Comparison of ENCODE assay signal across 8 mouse cellular contexts in the genomic region with DNA sequence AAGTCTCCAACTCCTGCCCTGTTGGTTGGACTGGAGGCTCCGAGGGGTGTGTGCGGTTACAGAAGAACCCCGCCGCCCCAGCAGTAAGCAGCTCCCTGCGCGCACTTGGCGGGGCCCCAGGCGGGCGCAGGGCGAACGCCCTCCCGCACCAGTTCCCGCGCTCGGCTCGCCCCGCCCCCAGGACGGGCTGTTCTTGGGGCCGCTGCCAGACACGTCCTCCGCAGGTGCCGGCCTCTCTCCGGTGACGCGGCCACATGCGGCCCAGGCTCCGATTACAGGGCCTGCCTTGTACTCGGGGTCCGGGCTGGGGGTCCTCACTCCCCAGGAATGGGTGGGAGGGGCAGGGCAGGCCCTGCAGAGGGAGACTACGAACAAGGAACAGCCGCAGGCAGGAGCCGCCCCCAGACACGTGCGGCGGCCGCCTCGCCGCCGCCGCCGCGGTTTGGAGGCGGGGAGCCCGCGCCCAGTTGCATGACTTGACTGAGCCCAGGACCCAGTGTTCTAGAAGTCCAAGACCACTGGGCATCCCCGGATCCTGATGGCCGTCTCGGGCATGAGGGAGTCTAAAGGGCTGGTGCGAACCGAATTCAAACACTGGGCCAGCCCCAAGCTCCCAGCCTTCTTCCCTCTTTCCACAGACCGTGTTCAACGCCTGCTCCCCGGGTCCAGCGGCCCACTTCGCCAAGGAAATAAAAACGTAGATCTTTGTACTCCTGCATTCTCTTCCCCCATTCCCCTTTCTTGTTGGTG. TPM values are rescaled to one million over a fixed set of nuclear protein-coding genes. Genes with fewer than 3 reads are reported as not detected.
DNase-seq lines count a peak whose midpoint lies in the region; ATAC-seq and TF ChIP-seq lines count a peak whose summit lies in the region.

No protein-coding gene starts in this region.

- H3K27me3 ChIP-seq in heart, embryonic 16.5 days (ENCODE audit: control insufficient read depth, insufficient read depth, low read length): 0 out of 2 replicates have a peak, but pooled peaks cover 2% of the 10 kb centered on the region
- H3K27me3 ChIP-seq in limb, embryonic 10.5 days (ENCODE audit: low read depth, poor library complexity, severe bottlenecking): peaks cover 47% of the 10 kb centered on the region
- H3K27me3 ChIP-seq in midbrain, embryonic 10.5 days (ENCODE audit: low read depth, poor library complexity, severe bottlenecking): peaks cover 69% of the 10 kb centered on the region
- H3K27me3 ChIP-seq in stomach, embryonic 16.5 days (ENCODE audit: control insufficient read depth, insufficient read depth, low read length): no peaks in the 10 kb centered on the region

- H3K36me3 ChIP-seq in heart, embryonic 16.5 days (ENCODE audit: control insufficient read depth, insufficient read depth): no peaks in the 10 kb centered on the region
- H3K36me3 ChIP-seq in limb, embryonic 10.5 days: 0 out of 2 replicates have a peak, but pooled peaks cover 2% of the 10 kb centered on the region
- no peaks in the 10 kb centered on the region for H3K36me3 ChIP-seq in midbrain, embryonic 10.5 days
- no peaks in the 10 kb centered on the region for H3K36me3 ChIP-seq in stomach, embryonic 16.5 days (ENCODE audit: control insufficient read depth, insufficient read depth, low read length)

- H3K9ac ChIP-seq in heart, embryonic 16.5 days (ENCODE audit: low read length): peak overlapping the region; percentile 69
- H3K9ac ChIP-seq in stomach, embryonic 16.5 days (ENCODE audit: low read length): peak overlapping the region; percentile 73

- TF ChIP-seq CTCF in left cerebral cortex, adult 2 months (IDR thresholded peaks at IDR 0.05): no peak

- peaks cover 27% of the 10 kb centered on the region for H3K4me1 ChIP-seq in heart, embryonic 16.5 days (ENCODE audit: control insufficient read depth, insufficient read depth, low read length)
- H3K4me1 ChIP-seq in limb, embryonic 10.5 days: peaks cover 81% of the 10 kb centered on the region
- peaks cover 82% of the 10 kb centered on the region for H3K4me1 ChIP-seq in midbrain, embryonic 10.5 days
- H3K4me1 ChIP-seq in stomach, embryonic 16.5 days (ENCODE audit: control insufficient read depth, insufficient read depth, low read length): peaks cover 18% of the 10 kb centered on the region

- peak overlapping the region; percentile 82 for H3K4me2 ChIP-seq in heart, embryonic 16.5 days (ENCODE audit: low read depth, low read length)
- peak overlapping the region; percentile 72 for H3K4me2 ChIP-seq in stomach, embryonic 16.5 days (ENCODE audit: low read depth, low read length)

- H3K27ac ChIP-seq in left cerebral cortex, adult 2 months: no peak overlapping the region
- peak overlapping the region; percentile 41 for H3K27ac ChIP-seq in heart, embryonic 16.5 days (ENCODE audit: low read length)
- peak overlapping the region; percentile 91 for H3K27ac ChIP-seq in limb, embryonic 10.5 days
- peak overlapping the region; percentile 76 for H3K27ac ChIP-seq in midbrain, embryonic 10.5 days (replicated peaks)
- H3K27ac ChIP-seq in stomach, embryonic 16.5 days (ENCODE audit: low read length): peak overlapping the region; percentile 67

- peak overlapping the region; percentile 37 for H3K4me3 ChIP-seq in left cerebral cortex, adult 2 months
- peak overlapping the region; percentile 52 for H3K4me3 ChIP-seq in heart, embryonic 16.5 days (ENCODE audit: low read length)
- peak overlapping the region; percentile 47 for H3K4me3 ChIP-seq in limb, embryonic 10.5 days
- H3K4me3 ChIP-seq in midbrain, embryonic 10.5 days: peak overlapping the region; percentile 41
- H3K4me3 ChIP-seq in stomach, embryonic 16.5 days (replicated peaks; ENCODE audit: low read length): peak overlapping the region; percentile 45

- WGBS in heart, embryonic 16.5 days: 12% methylated on average over 56 of the region's 56 CpGs
- 18% methylated on average over 56 of the region's 56 CpGs for WGBS in limb, embryonic 10.5 days
- WGBS in midbrain, embryonic 10.5 days: 23% methylated on average over 56 of the region's 56 CpGs
- WGBS in stomach, embryonic 16.5 days: 14% methylated on average over 56 of the region's 56 CpGs

- peaks cover 8% of the 10 kb centered on the region for H3K9me3 ChIP-seq in heart, embryonic 16.5 days (replicated peaks; ENCODE audit: control insufficient read depth, low read length)
- peaks cover 11% of the 10 kb centered on the region for H3K9me3 ChIP-seq in limb, embryonic 10.5 days (replicated peaks)
- H3K9me3 ChIP-seq in midbrain, embryonic 10.5 days (replicated peaks): peaks cover 41% of the 10 kb centered on the region
- H3K9me3 ChIP-seq in stomach, embryonic 16.5 days (replicated peaks; ENCODE audit: control insufficient read depth, low read length): peaks cover 14% of the 10 kb centered on the region

- peak; percentile 25; the same call in 1 of the 2 replicates for ATAC-seq in heart, embryonic 16.5 days (replicated peaks; ENCODE audit: extremely low read depth, insufficient read depth, low FRiP score)
- ATAC-seq in stomach, embryonic 16.5 days (ENCODE audit: insufficient read depth, low FRiP score): peak; percentile 32

- DNase-seq in left cerebral cortex, adult 2 months (ENCODE audit: extremely low spot score in 1 of 2, low spot score in 2 of 2): no peak
- no peak for DNase-seq in left cerebral cortex, adult 9 months (ENCODE audit: low spot score in 2 of 2)
- DNase-seq in embryo, embryonic 9.5 days (ENCODE audit: extremely low spot score): peak; percentile 74
- DNase-seq in limb, embryonic 10.5 days (ENCODE audit: low spot score): peak; percentile 82
- peak; percentile 63 for DNase-seq in midbrain, embryonic 10.5 days (ENCODE audit: low spot score)
- no peak for DNase-seq in layer of hippocampus, adult 9-11 months

- intact Hi-C loops in left cerebral cortex, adult 2 months (cut with DNase I): loop anchor here (5.0 to 10.0 kb wide), 3 partner anchors 163 to 570 kb away; a partner anchor contains a TSS

RNA-seq across cellular contexts. Expression of a gene that starts 4.1 kb away (rescaled TPM):
- 10 to 100 TPM; 10.3 to 10.7 TPM for total RNA-seq in left cerebral cortex, adult 2 months (2021)
- polyA plus RNA-seq in heart, embryonic 16.5 days (2015; fragmentation: Nextera tagmentation; extraction: Ambion mirVana): 285 and 286 TPM in 2 replicates
- 317 and 593 TPM in 2 replicates for polyA plus RNA-seq in limb, embryonic 10.5 days (2016; fragmentation: Nextera tagmentation; extraction: Ambion mirVana)
- polyA plus RNA-seq in midbrain, embryonic 10.5 days (2016; fragmentation: Nextera tagmentation; extraction: Ambion mirVana): 329 and 443 TPM in 2 replicates
- polyA plus RNA-seq in stomach, embryonic 16.5 days (2015; fragmentation: Nextera tagmentation; extraction: Ambion mirVana): 402 and 460 TPM in 2 replicates

RNA-seq across cellular contexts. Expression of a gene that starts 8.6 kb away (rescaled TPM):
- under 1 TPM; 0.58 to 0.81 TPM for total RNA-seq in left cerebral cortex, adult 2 months (2021)
- 0.66 and 1.0 TPM in 2 replicates for polyA plus RNA-seq in heart, embryonic 16.5 days (2015; fragmentation: Nextera tagmentation; extraction: Ambion mirVana)
- polyA plus RNA-seq in limb, embryonic 10.5 days (2016; fragmentation: Nextera tagmentation; extraction: Ambion mirVana): 0.25 and 0.53 TPM in 2 replicates
- polyA plus RNA-seq in midbrain, embryonic 10.5 days (2016; fragmentation: Nextera tagmentation; extraction: Ambion mirVana): 0.17 and 0.20 TPM in 2 replicates
- polyA plus RNA-seq in stomach, embryonic 16.5 days (2015; fragmentation: Nextera tagmentation; extraction: Ambion mirVana): 11.3 and 15.8 TPM in 2 replicates

RNA-seq across cellular contexts. Expression of a gene that starts 38.0 kb away (rescaled TPM):
- total RNA-seq in left cerebral cortex, adult 2 months (2021): not detected
- polyA plus RNA-seq in heart, embryonic 16.5 days (2015; fragmentation: Nextera tagmentation; extraction: Ambion mirVana): 0.29 and 0.71 TPM in 2 replicates
- 2.6 and 3.1 TPM in 2 replicates for polyA plus RNA-seq in limb, embryonic 10.5 days (2016; fragmentation: Nextera tagmentation; extraction: Ambion mirVana)
- polyA plus RNA-seq in midbrain, embryonic 10.5 days (2016; fragmentation: Nextera tagmentation; extraction: Ambion mirVana): 0.43 and 0.96 TPM in 2 replicates
- 11.2 and 12.8 TPM in 2 replicates for polyA plus RNA-seq in stomach, embryonic 16.5 days (2015; fragmentation: Nextera tagmentation; extraction: Ambion mirVana)

Comparison
In these comparisons a context has a peak if more than half of its experiments do, and no peak if none do; other contexts are left out.
1. DNase-seq: peak in embryo, embryonic 9.5 days (single experiment), limb, embryonic 10.5 days (single experiment) and midbrain, embryonic 10.5 days (single experiment); none in left cerebral cortex, adult 2 months (0 of 2), left cerebral cortex, adult 9 months (0 of 2) and layer of hippocampus, adult 9-11 months (single experiment).
2. Peak in every context shown above with its lines, with median percentiles within 50 percentile points of each other: H3K4me3 ChIP-seq.